Mouse (Mus musculus) layer of hippocampus, postnatal 36 days (tissue): ENCODE results near the gene Utp6. TPM values are rescaled to one million over a fixed set of nuclear protein-coding genes. Genes with fewer than 3 reads are reported as not detected.

Source experiments
- DNase-seq, 2 experiments: peaks; one replicate each; pipeline ENCODE4 v3.0.0; 2022
- total RNA-seq, 2 experiments: library from RNA; stranded (reverse); gene quantifications; 2 replicates each; pipeline ENCODE4 v1.2.3; 2021

The Utp6 gene
- total RNA-seq, 2 experiments from 2014 or later, result 30.9 to 35.7 TPM

- no peak for DNase-seq
These were observed 655 bp downstream of the Utp6 start for GRCm38 (mm10) chr11:79961346-79962124.

GRCm38 (mm10) chr11:79947265-79947664 is 14.9 kb downstream of the Utp6 start:
- no peak for DNase-seq

GRCm38 (mm10) chr11:79943601-79944000 is 18.6 kb downstream of the Utp6 start:
- DNase-seq, result no peak

- no peak for DNase-seq
These were observed 19.1 kb downstream of the Utp6 start for GRCm38 (mm10) chr11:79943136-79943535.

- DNase-seq, result no peak
These were observed 26.4 kb downstream of the Utp6 start for GRCm38 (mm10) chr11:79935766-79936165.

- no peak for DNase-seq
These were observed 39.4 kb downstream of the Utp6 start for GRCm38 (mm10) chr11:79922766-79923165.

- no peak for DNase-seq
These were observed 40.0 kb downstream of the Utp6 start for GRCm38 (mm10) chr11:79922157-79922556.

GRCm38 (mm10) chr11:79920505-79921025 is 41.6 kb downstream of the Utp6 start:
- no peak for DNase-seq

GRCm38 (mm10) chr11:79919685-79920504 is 42.3 kb downstream of the Utp6 start:
- DNase-seq, result peak; percentile 80 to 82

GRCm38 (mm10) chr11:79915696-79916349 is 46.4 kb downstream of the Utp6 start:
- no peak for DNase-seq

- peak; percentile 33 to 37 for DNase-seq
These were observed 53.3 kb downstream of the Utp6 start for GRCm38 (mm10) chr11:79908600-79909483.

GRCm38 (mm10) chr11:79906920-79907319 is 55.3 kb downstream of the Utp6 start:
- DNase-seq, result no peak

- DNase-seq, result no peak
These were observed 59.2 kb downstream of the Utp6 start for GRCm38 (mm10) chr11:79902881-79903481.

GRCm38 (mm10) chr11:79901146-79901545 is 61.0 kb downstream of the Utp6 start:
- no peak for DNase-seq

- peak; percentile 7 to 8 for DNase-seq
These were observed 69.9 kb downstream of the Utp6 start for GRCm38 (mm10) chr11:79892259-79892658.

- no peak for DNase-seq
These were observed 71.4 kb downstream of the Utp6 start for GRCm38 (mm10) chr11:79890822-79891221.

GRCm38 (mm10) chr11:79886961-79887360 is 75.2 kb downstream of the Utp6 start:
- no peak for DNase-seq

- DNase-seq, result no peak
These were observed 75.8 kb downstream of the Utp6 start for GRCm38 (mm10) chr11:79886395-79886794.

GRCm38 (mm10) chr11:79885713-79886393 is 76.3 kb downstream of the Utp6 start:
- no peak for DNase-seq

GRCm38 (mm10) chr11:79884784-79885183 is 77.4 kb downstream of the Utp6 start:
- no peak for DNase-seq
